Mouse (Mus musculus) T-helper 1 cell (primary cell): Measurements from ENCODE around the gene Btg1.

Source experiments
- in situ Hi-C: fragments of 300-600 bp; cut with MboI, MseI; formaldehyde crosslinking; loops from one replicate; pipeline ENCODE4 v1.15.1; 2025; ENCODE audit warnings: high pct_unique_total_duplicates

Gene Btg1

GRCm38 (mm10) chr10:96660280-96660985, 43.6 kb downstream of the Btg1 start:
- in situ Hi-C loops, result no loop called here

- in situ Hi-C loops, result no loop called here
Observed at GRCm38 (mm10) chr10:96662976-96663375, 46.2 kb downstream of the Btg1 start.

GRCm38 (mm10) chr10:96663739-96664430, 47.1 kb downstream of the Btg1 start:
- in situ Hi-C loops, result no loop called here
